Mouse (Mus musculus) megakaryocyte, adult 5-6 weeks (primary cell): ENCODE measurements around the gene Ubiad1. TPM values are rescaled to one million over a fixed set of nuclear protein-coding genes. Genes with fewer than 3 reads are reported as not detected.

Experiments
- ATAC-seq: 2 replicates; pipeline ENCODE4 v1.8.0; 2016; ENCODE audit warnings: mild to moderate bottlenecking, inconsistent platforms; ENCODE audit not compliant: poor library complexity, severe bottlenecking
- total RNA-seq, 2 experiments: library from RNA; stranded (forward) in 1 of 2; stranded (reverse) in 1 of 2; fragments of 153-499, 151-499 nt in 1 of 2; fragments of 221-1000, 200-1000 nt in 1 of 2; gene quantifications; 2 replicates each; pipeline versions ENCODE4 v1.2.3 to v1.2.4; 2015 to 2017

The Ubiad1 gene
- total RNA-seq (2015), result 5.6 and 7.6 TPM in 2 replicates
- 6.4 and 7.7 TPM in 2 replicates for total RNA-seq (2017)

DNA sequence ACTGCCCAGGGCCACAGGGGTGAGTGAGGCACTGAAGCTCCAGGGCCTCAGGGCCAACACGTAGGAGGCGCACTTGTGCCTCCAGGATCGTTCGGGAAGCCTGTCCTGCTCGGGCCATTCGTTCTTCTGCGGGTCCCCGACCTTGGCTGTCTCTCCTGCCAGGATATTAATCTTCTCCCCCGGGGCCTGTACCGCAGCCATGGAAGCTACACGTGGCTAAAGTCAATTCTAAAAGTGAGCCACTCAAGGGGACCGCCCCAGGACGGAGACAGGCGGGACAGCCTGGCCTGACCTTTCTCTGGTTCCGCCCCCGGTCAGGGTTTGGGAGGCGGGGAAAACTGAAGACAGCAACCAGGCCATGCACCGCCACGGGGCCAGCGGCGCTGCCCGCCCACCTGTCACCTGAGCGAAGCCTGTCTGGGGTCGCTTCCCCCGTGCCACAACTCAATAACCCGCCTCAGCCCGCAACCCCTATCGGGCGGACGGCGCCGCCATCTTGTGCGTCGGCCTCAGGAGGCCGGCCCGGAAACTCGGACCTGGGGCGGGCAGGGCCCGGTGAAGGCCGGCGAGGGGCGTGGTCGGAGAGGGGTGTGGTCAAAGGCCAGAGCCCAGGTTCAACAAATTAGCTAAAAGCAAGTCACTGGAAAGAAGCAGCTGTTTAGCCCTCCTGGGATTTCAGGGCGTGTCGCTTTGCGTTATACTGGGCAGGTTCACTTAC is at the start of gene Ubiad1:
Gene Ubiad1, minus strand, starts transcription at position 522 of the 718 bp plus-strand sequence.
- ATAC-seq, result peak; percentile 76

DNA sequence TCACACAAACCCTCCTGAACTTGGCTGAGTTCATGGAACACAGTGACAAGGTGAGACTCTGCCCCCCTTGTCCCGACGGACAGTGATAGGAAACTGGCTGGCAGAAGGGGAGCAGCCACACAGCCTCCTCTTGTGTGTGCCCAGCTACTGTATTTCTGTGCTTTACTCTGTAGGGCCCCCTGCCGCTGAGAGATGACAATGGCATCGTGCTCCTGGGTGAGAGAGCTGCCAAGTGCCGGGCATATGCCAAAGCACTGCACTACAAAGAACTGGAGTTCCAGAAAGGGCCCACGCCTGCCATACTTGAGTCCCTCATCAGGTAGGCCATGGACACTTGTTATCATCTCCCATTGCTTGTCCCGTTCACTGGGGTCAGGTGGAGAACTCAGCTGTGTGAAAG is 46.9 kb upstream of the Ubiad1 start:
- ATAC-seq, result no peak

DNA sequence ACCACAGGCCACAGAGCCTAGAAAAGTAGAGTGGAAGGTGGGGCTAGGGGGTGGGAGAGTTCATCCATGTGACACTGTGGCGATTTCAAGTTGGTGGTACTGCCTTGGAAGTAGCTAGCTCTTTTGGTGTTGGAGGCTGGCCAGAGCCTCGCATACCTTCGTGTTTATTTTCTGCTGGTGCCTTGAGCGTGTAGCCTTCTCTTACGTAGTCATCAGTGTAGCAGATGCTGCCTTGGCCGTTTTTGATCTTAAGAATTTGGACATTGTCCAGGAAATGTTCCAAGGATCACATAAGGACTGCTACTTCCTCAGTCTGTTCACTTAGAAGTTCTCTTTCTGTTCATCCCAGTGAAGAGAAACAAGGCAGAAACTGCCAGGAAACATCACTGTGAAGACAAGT is 45.9 kb upstream of the Ubiad1 start:
- no peak for ATAC-seq

DNA sequence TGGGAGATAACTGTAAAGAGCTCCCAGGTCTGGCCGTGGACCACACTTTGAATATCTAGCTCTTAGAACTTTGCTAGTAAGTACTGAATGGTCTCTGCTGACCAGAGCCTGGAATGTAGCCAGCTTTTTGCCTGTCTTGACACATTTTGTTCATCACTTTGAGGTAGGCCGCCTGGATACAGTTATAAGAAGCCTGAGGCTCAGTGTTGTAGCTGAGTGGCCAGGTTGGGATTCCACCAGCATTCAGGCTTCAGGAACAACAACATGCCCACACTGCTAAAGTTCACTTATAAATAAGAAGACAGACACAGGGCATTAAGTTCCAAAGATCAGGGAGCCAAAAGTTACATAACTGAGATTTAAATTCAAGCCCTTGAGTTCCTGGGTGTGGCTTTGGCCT is 43.3 kb upstream of the Ubiad1 start:
- no peak for ATAC-seq

DNA sequence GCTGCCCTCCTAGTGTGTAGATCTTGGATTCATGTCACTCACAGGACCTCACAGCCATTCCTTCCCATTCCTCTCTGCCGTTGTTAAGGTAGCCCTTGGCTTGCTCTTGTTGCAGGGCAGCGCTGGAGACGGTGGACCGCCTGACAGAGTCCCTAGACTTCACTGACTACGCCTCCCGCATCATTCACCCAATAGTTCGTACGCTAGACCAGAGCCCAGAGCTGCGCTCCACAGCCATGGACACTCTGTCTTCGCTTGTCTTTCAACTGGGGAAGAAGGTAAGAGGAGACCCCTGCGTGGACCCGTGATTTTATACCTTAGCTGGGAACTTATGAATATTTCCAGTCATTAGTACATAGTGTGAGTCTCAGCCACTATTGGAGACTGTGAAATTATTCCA is 39.9 kb upstream of the Ubiad1 start:
- no peak for ATAC-seq

DNA sequence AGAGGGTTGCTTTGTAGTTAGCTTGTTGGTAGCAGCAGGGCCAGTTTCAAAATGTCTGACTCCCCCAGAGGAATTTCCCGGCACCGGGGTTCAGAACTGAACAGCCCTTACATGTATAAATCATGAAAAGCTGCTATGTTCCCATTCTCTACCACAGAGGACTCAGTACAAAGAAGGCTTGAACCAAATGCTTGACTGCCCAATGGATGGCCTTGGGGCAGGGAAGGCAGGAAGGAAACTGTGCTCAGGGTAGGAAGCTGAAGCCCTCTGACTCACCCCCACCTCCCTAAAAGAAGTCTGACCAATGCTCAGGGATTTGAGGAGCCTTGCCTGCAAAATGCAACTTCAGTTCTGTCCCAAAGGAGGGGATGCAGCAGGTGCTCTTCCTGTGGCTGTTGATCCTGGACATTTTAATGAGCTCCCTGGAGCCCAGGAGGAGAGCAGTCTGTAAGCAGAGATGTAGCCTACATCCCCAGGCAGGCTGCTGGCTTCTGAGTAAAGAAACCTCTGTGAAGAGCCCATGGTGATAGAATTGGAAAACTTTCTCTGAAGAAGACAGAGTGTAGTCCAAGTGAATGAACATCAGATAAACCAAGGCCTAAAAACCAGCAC is 37.1 kb upstream of the Ubiad1 start:
- no peak for ATAC-seq

DNA sequence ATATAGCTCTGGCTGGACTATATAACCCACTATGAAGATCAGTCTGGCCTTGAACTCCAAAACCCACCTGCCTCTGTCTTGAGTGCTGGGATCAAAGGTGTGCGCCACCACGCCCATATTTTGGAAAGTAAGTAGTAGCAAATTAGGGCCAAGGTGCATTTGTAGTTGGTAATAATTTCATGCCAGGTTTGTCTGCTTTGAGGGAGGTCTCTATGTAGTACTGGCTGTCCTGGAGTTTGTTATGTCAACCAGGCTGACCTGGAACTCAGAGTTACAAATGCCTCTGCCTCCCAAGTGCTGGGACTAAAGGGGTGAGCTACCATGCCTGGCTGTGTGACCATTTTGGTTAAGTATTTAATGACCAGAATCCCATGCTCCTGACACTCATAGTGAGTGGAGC is 35.7 kb upstream of the Ubiad1 start:
- no peak for ATAC-seq

DNA sequence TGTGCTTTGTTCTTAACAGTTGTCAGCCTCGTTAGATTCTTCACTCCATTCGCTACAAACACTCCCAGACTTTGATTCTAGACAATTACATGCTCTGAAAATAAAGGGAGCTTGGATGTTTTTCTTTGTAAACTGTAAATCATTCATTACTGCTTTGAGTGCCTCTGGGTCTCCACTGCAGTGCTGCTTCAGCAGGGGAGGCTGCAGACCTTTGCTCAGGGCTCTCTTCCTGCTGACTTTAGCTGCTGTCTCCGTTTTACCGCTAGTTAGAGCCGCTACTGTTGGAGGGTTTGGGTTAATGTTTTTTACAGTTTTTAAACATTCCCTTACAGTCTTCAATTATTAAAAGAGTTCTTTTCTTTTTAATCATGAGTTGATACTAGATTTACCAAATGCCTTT is 28.9 kb upstream of the Ubiad1 start:
- ATAC-seq, result no peak

DNA sequence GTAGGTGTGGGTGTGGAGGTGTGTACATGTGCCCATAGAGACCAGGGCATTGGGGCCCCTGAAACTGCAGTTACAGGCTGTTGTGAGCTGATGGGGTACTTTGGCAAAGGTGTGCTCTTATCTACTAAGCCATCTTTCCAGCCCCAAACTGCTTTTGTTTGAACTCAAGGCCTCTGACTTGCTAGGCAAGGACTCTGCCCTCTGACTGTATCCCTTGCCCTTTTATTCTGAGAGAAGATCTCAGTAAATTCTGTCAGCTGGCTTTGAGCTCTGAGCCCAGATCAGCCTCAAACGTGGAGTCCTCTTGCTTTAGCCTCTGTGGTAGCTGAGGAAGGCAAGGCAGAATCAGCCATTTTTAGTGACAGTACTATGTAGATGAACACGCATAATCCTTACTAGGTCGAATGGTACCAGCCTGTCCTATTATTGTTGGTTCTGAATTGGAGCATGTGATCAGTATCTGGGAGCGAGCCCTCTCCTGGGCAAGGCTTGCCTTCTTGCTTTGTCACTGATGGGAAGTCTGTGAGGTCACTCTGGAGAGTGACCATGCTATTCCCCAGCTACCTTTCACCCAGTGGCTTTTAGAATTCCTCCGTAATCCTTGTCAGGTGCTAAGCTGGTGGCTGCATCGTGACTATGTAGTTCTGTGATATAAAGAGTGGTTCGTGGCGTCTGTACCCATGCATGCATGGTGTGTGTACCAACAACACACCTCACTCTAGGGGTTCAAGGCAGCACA is 28.0 kb upstream of the Ubiad1 start:
- ATAC-seq, result no peak

DNA sequence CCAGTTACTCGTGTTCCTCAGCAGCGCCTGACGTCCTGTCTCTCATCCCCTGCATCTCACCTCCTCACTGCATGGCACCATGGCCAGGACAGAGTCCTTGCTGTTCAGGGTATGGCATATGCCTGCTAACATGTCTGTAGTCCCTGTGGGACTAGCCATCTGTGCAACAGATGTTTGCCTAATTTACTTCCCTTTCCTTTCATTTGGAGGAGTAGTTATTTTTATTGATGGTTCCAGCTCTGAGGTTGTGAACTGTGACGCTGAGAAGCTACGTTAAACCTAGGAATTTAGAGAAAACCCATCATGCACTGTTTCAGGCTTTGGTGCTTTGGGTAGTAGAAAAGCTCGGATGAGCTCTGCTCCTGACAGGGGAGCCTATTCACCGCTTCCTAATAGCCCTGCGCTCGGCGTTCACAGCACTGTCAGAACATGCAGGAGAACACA is 26.8 kb upstream of the Ubiad1 start:
- ATAC-seq, result no peak

DNA sequence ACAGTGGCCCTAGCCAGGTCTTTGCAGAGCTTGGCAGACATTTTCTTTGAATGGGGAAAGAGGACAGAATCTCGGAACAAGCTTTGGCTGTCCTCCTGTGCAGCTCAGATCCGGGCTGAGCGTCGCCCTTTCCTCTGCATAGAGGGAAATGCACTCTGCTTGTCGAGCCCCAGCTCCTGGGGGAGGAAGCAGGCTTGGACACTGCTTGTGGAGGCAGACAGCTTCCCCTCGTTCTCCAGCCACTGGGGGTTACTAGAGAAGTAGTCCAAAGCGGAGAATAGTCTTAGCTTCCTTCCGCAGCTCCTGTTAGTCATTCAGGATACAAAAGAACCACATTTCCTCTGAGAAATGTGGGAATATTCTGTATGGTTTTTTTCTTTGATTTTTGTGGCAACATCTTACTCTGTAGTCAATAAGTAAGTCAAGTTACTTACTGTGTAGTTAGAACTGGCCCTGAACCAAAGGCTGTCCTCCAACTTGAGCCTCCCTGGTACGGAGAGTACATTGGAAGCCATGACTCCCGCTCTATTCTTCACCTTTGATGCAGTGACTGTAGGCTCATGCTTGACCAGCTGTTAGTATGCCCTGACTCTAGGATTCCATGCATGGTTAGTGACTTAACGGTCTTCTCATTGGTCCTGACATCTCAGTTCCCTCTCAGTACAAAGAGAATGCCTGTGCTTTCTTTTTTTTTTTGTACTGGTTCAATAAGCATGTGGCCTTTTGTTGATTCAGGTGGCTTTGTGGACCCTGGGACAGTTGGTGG is 25.1 kb upstream of the Ubiad1 start:
- no peak for ATAC-seq

DNA sequence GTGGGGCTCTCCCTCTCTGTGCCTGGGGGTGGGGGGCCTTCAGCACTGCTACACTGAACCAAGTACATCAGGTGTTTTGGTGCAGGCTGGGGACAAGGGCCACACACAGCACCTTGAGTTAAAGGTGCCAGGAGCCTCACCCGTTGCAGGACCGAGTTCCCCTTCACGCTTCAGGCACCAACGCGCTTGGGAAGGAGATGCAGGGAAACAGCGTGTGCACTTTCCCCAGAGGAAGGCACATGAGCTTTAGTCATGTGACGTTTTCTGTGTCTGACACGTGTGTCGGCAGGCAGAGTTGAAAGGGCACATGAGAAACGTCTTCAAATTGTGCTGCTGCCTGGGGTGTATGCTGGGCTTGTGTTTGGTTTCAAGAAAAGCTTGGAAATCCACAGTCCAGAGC is 23.8 kb upstream of the Ubiad1 start:
- no peak for ATAC-seq

DNA sequence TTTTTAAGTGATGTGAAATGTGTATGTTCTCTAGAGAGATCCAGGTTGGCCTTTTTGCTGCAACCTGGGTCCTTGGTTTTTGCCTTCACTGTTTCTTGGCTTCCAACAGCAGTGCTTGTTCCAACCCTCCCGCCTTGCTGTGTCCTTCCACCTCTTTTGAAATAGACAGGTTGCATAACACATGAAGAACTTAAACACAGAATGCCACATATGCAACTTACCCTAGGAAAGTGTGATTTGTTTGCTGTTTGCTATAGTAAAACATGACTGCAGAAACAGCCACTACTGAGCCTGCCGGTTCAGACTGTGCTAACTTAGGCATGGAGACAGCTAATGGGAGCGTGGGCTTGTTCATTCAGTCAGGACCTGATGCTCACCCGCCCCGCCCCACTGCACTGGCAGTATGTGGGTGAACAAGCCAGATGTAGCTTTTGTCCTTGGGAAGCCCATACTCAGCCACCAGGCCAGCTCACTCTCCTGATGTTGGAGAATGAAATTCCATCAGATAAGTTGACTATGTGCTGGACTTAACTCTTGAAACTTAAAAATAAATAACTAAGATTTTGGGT is 22.0 kb upstream of the Ubiad1 start:
- ATAC-seq, result no peak

DNA sequence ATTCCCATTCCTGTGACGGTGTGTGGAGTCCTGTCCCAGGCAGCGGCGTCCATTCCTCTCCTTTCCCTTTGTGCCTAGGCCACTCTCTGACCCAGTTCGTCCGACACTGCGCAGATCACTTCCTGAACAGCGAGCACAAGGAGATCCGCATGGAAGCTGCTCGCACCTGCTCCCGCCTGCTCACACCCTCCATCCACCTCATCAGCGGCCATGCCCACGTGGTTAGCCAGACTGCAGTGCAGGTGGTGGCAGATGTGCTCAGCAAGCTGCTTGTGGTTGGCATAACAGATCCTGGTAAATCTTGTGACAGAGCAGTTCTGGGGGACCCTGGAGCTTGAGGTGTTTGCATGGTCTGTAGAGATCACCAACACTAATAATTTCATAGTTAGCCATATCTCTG is 20.3 kb upstream of the Ubiad1 start:
- no peak for ATAC-seq

DNA sequence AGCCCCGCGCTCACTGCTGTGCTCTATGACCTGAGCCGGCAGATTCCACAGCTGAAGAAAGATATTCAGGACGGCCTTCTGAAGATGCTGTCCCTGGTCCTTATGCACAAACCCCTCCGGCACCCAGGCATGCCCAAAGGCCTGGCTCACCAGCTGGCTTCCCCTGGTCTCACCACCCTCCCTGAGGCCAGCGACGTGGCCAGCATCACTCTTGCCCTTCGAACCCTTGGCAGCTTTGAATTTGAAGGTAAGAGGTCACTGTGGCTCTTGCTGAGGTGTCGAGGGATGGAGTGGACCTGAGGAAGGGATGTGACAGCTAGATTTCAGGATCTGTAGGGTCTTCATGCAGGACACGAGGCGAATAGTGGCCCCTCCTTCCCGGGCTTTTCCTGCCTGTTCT is 19.7 kb upstream of the Ubiad1 start:
- ATAC-seq, result no peak

DNA sequence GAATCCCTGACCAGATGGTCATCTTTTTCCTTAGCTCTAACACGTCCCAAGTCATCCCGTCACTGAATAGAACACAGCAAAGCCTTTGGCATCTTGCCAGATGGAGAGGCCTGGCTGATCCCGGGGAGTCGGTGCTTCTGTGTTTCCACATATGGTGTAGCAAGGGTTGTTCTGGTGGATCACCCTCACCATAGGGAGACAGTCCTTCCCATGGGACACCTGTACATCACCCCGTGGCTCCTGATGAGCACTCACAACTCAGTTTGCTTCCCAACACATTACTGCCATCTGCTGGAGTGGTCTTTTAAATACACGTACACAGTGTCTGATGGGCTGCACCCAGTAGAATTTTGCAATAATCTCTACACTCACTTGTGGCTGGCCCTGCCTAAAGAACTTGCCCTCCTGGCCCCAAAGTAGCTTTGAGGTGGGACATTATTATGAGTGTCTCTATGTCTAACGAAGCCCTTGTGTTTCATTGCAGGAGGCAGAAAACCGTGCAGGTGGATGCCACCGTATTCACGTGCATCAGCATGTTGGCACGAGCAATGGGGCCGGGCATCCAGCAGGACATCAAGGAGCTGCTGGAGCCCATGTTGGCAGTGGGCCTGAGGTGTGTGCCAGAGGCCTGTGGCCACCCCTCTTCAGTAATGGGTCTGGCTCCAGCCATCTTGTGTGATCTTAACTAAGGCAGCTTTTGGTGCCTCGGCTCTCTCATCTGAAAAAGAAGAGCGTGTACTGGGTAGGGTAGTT is 18.8 kb upstream of the Ubiad1 start:
- ATAC-seq, result peak; percentile 64; the same call in 1 of the 2 replicates

DNA sequence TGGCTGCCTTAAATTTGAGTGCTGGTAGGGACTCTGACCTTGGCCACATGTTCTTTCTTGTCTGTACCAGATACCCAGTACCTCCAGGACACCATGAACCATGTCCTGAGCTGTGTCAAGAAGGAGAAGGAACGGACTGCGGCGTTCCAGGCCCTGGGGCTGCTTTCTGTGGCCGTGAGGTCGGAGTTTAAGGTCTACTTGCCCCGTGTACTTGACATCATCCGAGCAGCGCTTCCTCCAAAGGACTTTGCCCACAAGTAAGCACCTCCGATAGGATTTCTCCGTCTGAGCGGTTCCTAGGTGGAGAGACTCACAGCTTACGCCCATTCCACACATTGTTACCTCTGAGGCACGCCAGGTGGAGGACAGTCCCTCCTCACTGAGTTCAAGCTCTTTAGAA is 18.1 kb upstream of the Ubiad1 start:
- no peak for ATAC-seq

DNA sequence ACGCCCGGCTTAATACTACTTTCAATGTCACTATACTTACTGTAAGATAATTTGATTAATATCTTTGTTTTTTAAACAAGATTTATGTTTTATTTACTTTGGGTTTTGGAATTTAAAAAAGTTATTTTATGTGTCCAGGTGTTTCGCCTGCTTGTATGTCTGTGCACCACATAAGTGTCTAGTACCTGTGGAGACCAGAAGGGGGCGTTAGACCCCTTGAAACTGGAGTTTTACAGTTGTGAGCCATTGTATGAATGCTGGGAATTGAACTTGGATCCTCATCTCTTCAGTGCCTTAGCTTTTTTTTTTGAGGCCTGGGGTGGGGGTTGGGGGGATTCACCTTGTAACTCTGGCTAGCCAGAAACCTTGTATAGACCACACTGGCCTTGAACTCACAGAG is 17.2 kb upstream of the Ubiad1 start:
- no peak for ATAC-seq

DNA sequence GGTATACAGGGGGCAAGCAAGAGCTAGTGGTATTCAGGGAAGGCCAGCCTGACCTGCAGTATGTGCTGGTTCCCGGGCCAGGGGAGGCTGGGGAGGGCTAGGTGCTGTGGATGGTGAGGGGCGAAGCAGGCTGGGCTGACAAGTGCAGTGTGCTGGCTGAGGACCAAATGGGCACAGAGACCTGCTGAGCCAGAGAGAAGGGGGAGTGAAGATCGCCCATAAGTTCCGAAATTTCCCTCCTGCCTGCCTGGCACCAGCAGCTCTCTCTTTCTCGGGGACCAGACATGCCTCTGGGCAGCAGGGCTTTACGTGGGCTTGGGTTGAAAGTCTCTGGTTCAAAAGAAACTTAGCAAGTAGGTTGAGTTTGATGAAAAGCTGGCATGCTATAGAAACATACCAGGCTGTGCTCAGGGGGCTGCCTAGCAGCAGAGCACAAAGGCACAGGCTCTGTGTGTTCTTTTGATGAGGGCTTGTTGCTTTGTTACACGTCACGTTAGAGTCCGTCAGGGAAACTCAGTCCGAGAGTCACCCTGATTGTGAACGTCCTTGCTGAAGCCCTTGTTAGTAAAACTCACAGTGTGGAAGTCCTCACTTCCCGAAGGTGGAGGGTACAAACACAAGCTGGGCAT is 16.2 kb upstream of the Ubiad1 start:
- no peak for ATAC-seq
